Mouse (Mus musculus): ENCODE data around the gene Vmo1.

- TF ChIP-seq POLR2AphosphoS5 (IDR thresholded peaks at IDR 0.05; ENCODE audit: insufficient replicate concordance, low read depth, low read length) (no peak), CTCF (IDR thresholded peaks at IDR 0.05; ENCODE audit: low read depth, low read length) (no peak), GATA1 (IDR thresholded peaks at IDR 0.05; ENCODE audit: borderline replicate concordance, low read length) (no peak), TAL1 (conservative IDR thresholded peaks at IDR 0.05; ENCODE audit: low read depth, low read length) (no peak), GATA2 (IDR thresholded peaks at IDR 0.05; ENCODE audit: borderline replicate concordance, low read depth, low read length) (no peak)
Measured at GRCm38 (mm10) chr11:70463970-70464369, 50.4 kb downstream of the Vmo1 start.
